Mouse (Mus musculus): Measurements from ENCODE around the gene Sh2d6. TPM values are rescaled to one million over a fixed set of nuclear protein-coding genes. Genes with fewer than 3 reads are reported as not detected.

Gene Sh2d6
- polyA plus RNA-seq, 1 experiment = not detected

GRCm38 (mm10) chr6:72503309-72503708, 18.2 kb downstream of the Sh2d6 start:
- no peak overlapping the region for H3K4me3 ChIP-seq (ENCODE audit: low read depth, low read length)
- H3K4me1 ChIP-seq (ENCODE audit: control insufficient read depth, insufficient read depth, low read length) = no peaks in the 10 kb centered on the region
- TF ChIP-seq POLR2A (IDR thresholded peaks at IDR 0.05; ENCODE audit: insufficient read depth, low read length) = no peak
- TF ChIP-seq CTCF (IDR thresholded peaks at IDR 0.05; ENCODE audit: low read depth, low read length) = no peak
- no peak for TF ChIP-seq EP300 (IDR thresholded peaks at IDR 0.05; ENCODE audit: insufficient read depth, low read depth, low read length)
- no peak overlapping the region for H3K27ac ChIP-seq (ENCODE audit: insufficient read depth, low read length)
- H3K9ac ChIP-seq (ENCODE audit: low read depth, poor library complexity, severe bottlenecking) = no peak overlapping the region
- H3K9me3 ChIP-seq (replicated peaks; ENCODE audit: control insufficient read depth, insufficient read depth, low read length, poor library complexity, severe bottlenecking) = no peaks in the 10 kb centered on the region
- H3K27me3 ChIP-seq (ENCODE audit: control insufficient read depth, insufficient read depth, low read length, poor library complexity, severe bottlenecking) = no peaks in the 10 kb centered on the region
- no peaks in the 10 kb centered on the region for H3K36me3 ChIP-seq (ENCODE audit: control insufficient read depth, insufficient read depth, low read length, poor library complexity, severe bottlenecking)

- H3K4me1 ChIP-seq (ENCODE audit: control insufficient read depth, insufficient read depth, low read length) = no peaks in the 10 kb centered on the region
- no peak overlapping the region for H3K27ac ChIP-seq (ENCODE audit: insufficient read depth, low read length)
- H3K27me3 ChIP-seq (ENCODE audit: control insufficient read depth, insufficient read depth, low read length, poor library complexity, severe bottlenecking) = no peaks in the 10 kb centered on the region
- H3K9ac ChIP-seq (ENCODE audit: low read depth, poor library complexity, severe bottlenecking) = no peak overlapping the region
- no peaks in the 10 kb centered on the region for H3K9me3 ChIP-seq (replicated peaks; ENCODE audit: control insufficient read depth, insufficient read depth, low read length, poor library complexity, severe bottlenecking)
- TF ChIP-seq EP300 (IDR thresholded peaks at IDR 0.05; ENCODE audit: insufficient read depth, low read depth, low read length) (no peak), CTCF (IDR thresholded peaks at IDR 0.05; ENCODE audit: low read depth, low read length) (no peak), POLR2A (IDR thresholded peaks at IDR 0.05; ENCODE audit: insufficient read depth, low read length) (no peak)
- no peaks in the 10 kb centered on the region for H3K36me3 ChIP-seq (ENCODE audit: control insufficient read depth, insufficient read depth, low read length, poor library complexity, severe bottlenecking)
- no peak overlapping the region for H3K4me3 ChIP-seq (ENCODE audit: low read depth, low read length)
These were observed 22.6 kb downstream of the Sh2d6 start for GRCm38 (mm10) chr6:72498950-72499349.

- no peak overlapping the region for H3K9ac ChIP-seq (ENCODE audit: low read depth, poor library complexity, severe bottlenecking)
- peaks cover 2% of the 10 kb centered on the region for H3K4me1 ChIP-seq (ENCODE audit: control insufficient read depth, insufficient read depth, low read length)
- H3K9me3 ChIP-seq (replicated peaks; ENCODE audit: control insufficient read depth, insufficient read depth, low read length, poor library complexity, severe bottlenecking) = no peaks in the 10 kb centered on the region
- H3K27ac ChIP-seq (ENCODE audit: insufficient read depth, low read length) = no peak overlapping the region
- H3K36me3 ChIP-seq (ENCODE audit: control insufficient read depth, insufficient read depth, low read length, poor library complexity, severe bottlenecking) = no peaks in the 10 kb centered on the region
- H3K4me3 ChIP-seq (ENCODE audit: low read depth, low read length) = no peak overlapping the region
- no peak for TF ChIP-seq POLR2A (IDR thresholded peaks at IDR 0.05; ENCODE audit: insufficient read depth, low read length)
- no peak for TF ChIP-seq CTCF (IDR thresholded peaks at IDR 0.05; ENCODE audit: low read depth, low read length)
- TF ChIP-seq EP300 (IDR thresholded peaks at IDR 0.05; ENCODE audit: insufficient read depth, low read depth, low read length) = no peak
- no peaks in the 10 kb centered on the region for H3K27me3 ChIP-seq (ENCODE audit: control insufficient read depth, insufficient read depth, low read length, poor library complexity, severe bottlenecking)
These were observed 28.6 kb downstream of the Sh2d6 start for GRCm38 (mm10) chr6:72492892-72493291.

GRCm38 (mm10) chr6:72491151-72491550, 30.4 kb downstream of the Sh2d6 start:
- no peak overlapping the region for H3K9ac ChIP-seq (ENCODE audit: low read depth, poor library complexity, severe bottlenecking)
- TF ChIP-seq CTCF (IDR thresholded peaks at IDR 0.05; ENCODE audit: low read depth, low read length) = no peak
- TF ChIP-seq EP300 (IDR thresholded peaks at IDR 0.05; ENCODE audit: insufficient read depth, low read depth, low read length) = no peak
- TF ChIP-seq POLR2A (IDR thresholded peaks at IDR 0.05; ENCODE audit: insufficient read depth, low read length) = no peak
- no peak overlapping the region for H3K27ac ChIP-seq (ENCODE audit: insufficient read depth, low read length)
- peaks cover 4% of the 10 kb centered on the region for H3K4me1 ChIP-seq (ENCODE audit: control insufficient read depth, insufficient read depth, low read length)
- H3K27me3 ChIP-seq (ENCODE audit: control insufficient read depth, insufficient read depth, low read length, poor library complexity, severe bottlenecking) = no peaks in the 10 kb centered on the region
- no peak overlapping the region for H3K4me3 ChIP-seq (ENCODE audit: low read depth, low read length)
- H3K36me3 ChIP-seq (ENCODE audit: control insufficient read depth, insufficient read depth, low read length, poor library complexity, severe bottlenecking) = no peaks in the 10 kb centered on the region
- H3K9me3 ChIP-seq (replicated peaks; ENCODE audit: control insufficient read depth, insufficient read depth, low read length, poor library complexity, severe bottlenecking) = no peaks in the 10 kb centered on the region

- H3K27ac ChIP-seq (ENCODE audit: insufficient read depth, low read length) = no peak overlapping the region
- no peak overlapping the region for H3K9ac ChIP-seq (ENCODE audit: low read depth, poor library complexity, severe bottlenecking)
- H3K36me3 ChIP-seq (ENCODE audit: control insufficient read depth, insufficient read depth, low read length, poor library complexity, severe bottlenecking) = no peaks in the 10 kb centered on the region
- H3K27me3 ChIP-seq (ENCODE audit: control insufficient read depth, insufficient read depth, low read length, poor library complexity, severe bottlenecking) = no peaks in the 10 kb centered on the region
- peaks cover 6% of the 10 kb centered on the region for H3K4me1 ChIP-seq (ENCODE audit: control insufficient read depth, insufficient read depth, low read length)
- H3K9me3 ChIP-seq (replicated peaks; ENCODE audit: control insufficient read depth, insufficient read depth, low read length, poor library complexity, severe bottlenecking) = no peaks in the 10 kb centered on the region
- H3K4me3 ChIP-seq (ENCODE audit: low read depth, low read length) = no peak overlapping the region
- no peak for TF ChIP-seq CTCF (IDR thresholded peaks at IDR 0.05; ENCODE audit: low read depth, low read length)
- TF ChIP-seq POLR2A (IDR thresholded peaks at IDR 0.05; ENCODE audit: insufficient read depth, low read length) = no peak
- no peak for TF ChIP-seq EP300 (IDR thresholded peaks at IDR 0.05; ENCODE audit: insufficient read depth, low read depth, low read length)
These were observed 32.0 kb downstream of the Sh2d6 start for GRCm38 (mm10) chr6:72489534-72489933.

GRCm38 (mm10) chr6:72488850-72489249, 32.7 kb downstream of the Sh2d6 start:
- no peaks in the 10 kb centered on the region for H3K27me3 ChIP-seq (ENCODE audit: control insufficient read depth, insufficient read depth, low read length, poor library complexity, severe bottlenecking)
- no peak overlapping the region for H3K9ac ChIP-seq (ENCODE audit: low read depth, poor library complexity, severe bottlenecking)
- TF ChIP-seq CTCF (IDR thresholded peaks at IDR 0.05; ENCODE audit: low read depth, low read length) = no peak
- no peak for TF ChIP-seq EP300 (IDR thresholded peaks at IDR 0.05; ENCODE audit: insufficient read depth, low read depth, low read length)
- TF ChIP-seq POLR2A (IDR thresholded peaks at IDR 0.05; ENCODE audit: insufficient read depth, low read length) = no peak
- H3K27ac ChIP-seq (ENCODE audit: insufficient read depth, low read length) = no peak overlapping the region
- H3K36me3 ChIP-seq (ENCODE audit: control insufficient read depth, insufficient read depth, low read length, poor library complexity, severe bottlenecking) = no peaks in the 10 kb centered on the region
- H3K4me3 ChIP-seq (ENCODE audit: low read depth, low read length) = no peak overlapping the region
- H3K9me3 ChIP-seq (replicated peaks; ENCODE audit: control insufficient read depth, insufficient read depth, low read length, poor library complexity, severe bottlenecking) = no peaks in the 10 kb centered on the region
- peaks cover 6% of the 10 kb centered on the region for H3K4me1 ChIP-seq (ENCODE audit: control insufficient read depth, insufficient read depth, low read length)
